Mouse (Mus musculus): ENCODE data around the gene Bcor. TPM values are rescaled to one million over a fixed set of nuclear protein-coding genes. Genes with fewer than 3 reads are reported as not detected.
A peak's percentile ranks its signal among the peaks of the same experiment; 100 is the strongest.

Bcor gene
- polyA plus RNA-seq, 1 experiment from 2014 or later: 14.2 TPM

DNA sequence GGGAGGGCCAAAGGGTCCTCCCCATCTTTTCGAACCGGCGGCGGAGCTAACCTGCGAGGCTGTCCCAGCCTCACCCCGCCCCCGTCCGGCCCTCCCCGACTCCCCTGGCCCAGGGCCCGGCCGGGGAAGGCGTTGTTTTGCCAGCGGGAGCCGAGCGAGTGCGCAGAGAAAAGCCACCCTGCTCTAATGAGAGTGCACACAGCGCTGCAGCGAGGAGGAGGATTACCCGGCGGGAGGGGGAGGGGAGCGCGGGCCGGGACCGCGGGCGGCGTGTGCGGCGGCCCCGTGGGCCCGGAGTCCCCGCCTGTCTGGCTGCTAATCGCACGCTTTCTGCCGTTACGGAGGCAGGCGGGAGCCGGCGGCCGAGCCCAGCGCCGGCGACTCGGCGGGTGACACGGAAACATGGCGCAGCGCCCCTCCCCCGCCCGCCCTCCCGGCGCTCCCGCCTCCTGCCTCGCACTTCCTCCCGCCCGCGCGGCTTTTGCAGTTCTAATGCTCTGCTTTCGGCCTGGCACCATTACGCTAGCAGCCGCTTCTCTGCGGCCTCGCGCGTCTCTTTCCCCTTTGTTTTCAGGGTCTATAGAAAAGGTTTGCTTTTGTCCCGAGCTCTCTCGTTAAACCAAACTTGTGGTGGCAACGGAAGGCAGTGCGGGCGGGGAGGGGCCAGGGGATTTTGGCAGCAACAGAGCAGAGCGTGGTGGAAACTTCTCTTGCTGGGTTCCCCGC lies 71.7 kb downstream of the Bcor start:
- DNase-seq (ENCODE audit: low spot score): peak; percentile 75

DNA sequence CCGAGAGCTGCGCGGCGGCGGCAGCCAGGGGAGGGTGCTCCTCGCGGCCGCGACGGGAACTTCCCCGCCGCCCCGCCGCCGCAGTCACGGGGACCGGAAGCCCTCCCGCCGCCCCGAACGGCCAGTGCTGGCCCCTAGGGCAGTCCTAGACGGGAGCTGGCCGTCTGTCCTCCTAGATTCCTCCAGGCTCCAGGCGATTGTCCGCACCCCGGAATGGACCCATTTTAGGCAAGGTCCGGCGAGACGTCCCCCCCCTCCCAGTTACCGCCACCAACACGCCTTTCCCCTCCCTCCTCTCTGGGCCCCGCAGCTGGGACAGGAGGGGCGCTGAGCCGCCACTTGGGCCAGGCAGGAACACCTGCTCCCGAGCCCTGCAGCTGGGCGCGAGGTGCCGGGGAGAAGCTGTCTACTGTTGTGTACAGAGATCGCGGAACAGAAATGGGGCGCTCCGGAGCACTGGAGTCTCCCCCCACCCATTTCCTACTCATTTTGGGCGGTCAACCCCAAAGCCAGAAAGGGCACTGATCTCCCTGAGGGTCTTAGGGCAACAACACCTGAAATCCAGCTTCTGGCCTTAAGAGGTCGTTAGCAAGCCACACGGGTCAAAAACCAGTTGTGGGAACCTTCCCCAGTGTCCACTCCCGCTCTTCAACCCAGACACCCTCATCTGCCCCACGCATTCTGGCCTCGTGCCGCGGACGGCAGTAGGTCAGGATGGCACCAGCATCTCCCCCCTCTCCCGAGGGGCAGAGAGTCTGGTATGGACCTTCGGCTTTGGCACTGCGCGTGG lies 72.4 kb downstream of the Bcor start:
- DNase-seq (ENCODE audit: low spot score): peak; percentile 67

- DNase-seq (ENCODE audit: low spot score): no peak
Observed at GRCm38 (mm10) chrX:12086674-12087510, 73.3 kb downstream of the Bcor start.

DNA sequence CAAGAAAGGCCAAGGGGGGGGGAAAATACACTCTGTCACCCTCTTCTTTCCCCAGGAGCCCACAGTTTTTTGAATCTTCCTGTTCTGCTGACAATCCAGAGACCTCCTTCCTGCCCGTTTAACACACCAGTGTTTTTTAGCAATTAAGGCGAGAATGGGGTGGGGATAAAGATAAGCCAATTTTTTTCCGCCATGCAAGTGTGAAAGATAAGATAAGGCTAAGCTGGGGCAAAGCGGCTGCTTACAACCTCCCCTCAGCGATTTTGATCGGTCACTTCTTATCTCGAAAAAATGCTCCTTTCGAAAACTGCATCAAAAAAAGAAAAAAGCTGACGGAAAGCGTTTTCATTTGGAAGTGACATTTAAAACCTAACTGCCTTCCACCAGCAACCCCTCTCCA lies 74.2 kb downstream of the Bcor start:
- DNase-seq (ENCODE audit: low spot score): no peak

DNA sequence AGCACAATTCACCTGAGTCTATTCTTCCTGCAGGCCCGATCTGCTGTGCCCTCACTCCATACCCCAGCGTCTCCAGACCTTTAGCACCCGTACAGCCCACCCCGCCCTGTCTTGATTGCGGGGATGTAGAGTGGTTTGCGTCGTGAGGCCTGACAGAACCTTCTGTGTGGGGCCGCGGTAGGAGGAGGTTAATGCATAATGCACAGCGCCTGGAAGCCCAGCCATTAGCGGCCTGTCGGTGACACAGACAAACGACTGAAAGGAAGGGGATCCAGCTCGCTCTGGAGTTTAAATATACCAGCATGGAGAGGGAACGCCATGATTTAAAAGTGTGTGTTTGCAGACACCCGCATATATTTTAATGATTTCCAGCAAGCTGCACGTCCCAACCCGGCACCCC lies 74.9 kb downstream of the Bcor start:
- no peak for DNase-seq (ENCODE audit: low spot score)

DNA sequence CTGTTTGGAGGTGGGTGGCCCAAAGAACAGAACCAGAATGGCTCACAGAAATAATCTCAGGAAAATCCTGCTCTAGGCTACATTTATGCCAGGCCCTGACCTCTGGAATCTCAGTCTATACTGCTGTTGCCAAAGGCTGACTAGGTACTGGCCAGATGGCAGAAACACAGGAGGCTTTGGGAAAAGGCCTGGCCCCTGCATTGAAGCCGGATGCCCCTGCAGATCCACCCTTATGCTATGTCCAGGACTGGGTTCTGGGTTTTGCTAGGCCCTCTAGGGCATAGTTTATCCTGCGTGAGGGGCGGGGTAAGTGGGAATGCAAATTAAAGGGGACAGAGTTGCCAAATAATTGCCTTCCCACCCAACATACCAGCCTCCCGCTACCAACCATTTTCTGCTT lies 75.5 kb downstream of the Bcor start:
- DNase-seq (ENCODE audit: low spot score): no peak

DNA sequence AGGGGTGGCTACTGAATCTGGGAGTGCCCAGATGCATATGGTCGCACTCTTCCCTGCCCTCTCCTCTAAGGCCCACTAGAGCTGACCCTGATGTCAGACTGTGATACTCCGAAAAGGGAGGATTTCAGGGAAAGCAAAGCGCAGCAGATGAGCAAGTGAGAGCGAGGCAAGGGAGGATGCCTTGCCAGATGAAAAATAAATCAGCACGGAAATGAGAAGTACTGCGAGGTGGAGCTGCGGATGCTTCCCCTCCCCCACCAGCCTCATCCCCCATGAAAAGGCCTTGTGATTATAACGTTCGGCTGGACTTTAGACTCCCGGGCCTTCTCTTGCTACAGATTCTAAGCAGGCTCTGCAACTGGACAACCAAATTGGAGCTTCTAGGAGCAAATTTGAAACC lies 76.5 kb downstream of the Bcor start:
- DNase-seq (ENCODE audit: low spot score): no peak

DNA sequence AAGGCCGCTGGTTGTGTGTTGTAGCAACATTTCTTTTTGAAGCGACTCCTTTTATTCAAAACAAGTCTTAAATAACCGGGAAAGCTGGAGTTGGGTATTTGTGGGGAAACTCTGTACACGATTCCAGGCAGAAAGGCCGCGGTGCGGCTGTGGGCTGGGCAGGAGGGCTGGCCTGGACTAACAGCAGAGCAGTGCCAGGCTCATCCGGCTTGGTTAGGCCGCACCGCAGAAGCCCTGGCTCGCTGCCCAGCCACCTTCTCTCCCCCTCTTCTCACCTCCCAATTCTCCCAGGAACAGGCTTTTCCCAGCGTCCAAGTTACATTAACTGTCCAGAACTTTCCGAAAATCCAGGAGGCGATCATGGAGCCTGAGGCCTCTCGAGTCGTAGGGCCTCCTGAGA lies 77.4 kb downstream of the Bcor start:
- no peak for DNase-seq (ENCODE audit: low spot score)

DNA sequence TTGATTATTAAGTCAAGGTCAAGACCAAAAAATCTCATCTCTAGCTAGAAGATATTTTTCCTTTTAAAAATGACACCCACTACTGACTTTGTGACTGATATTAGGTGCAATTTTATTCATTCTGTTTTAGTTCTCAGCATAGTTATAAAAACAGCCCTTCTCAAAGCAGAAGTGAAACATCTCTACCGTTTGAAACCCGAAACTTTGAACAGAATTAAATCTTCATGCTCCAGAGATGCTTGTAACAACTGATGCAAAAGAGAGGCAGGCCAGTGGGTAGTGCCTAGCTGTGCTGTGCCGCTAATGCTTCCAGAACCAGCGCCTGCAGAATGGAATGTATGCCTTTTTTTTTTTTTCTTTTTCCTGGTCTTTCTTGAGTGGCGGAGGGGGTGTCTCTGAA lies 78.0 kb downstream of the Bcor start:
- no peak for DNase-seq (ENCODE audit: low spot score)

DNA sequence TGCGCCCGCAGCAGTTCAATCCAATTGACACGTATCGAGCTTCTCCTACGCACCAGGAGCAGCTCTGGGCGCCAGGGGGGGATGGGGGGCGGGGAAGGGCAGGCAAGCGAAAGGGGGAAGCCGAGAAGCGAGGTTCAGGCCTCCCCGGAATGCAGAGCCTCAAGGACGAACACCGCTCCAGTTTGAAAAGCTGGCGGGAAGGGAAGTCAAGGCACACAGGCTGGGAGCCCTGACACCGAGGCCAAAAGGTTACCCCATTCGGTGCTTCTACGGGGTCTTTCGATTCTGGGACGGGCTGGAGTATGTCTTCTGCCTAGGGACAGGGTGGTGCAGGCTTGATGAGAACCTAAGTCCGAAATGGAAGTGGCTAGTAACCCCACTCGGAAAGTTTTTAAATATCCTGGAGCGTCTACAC lies 78.4 kb downstream of the Bcor start:
- DNase-seq (ENCODE audit: low spot score): no peak

DNA sequence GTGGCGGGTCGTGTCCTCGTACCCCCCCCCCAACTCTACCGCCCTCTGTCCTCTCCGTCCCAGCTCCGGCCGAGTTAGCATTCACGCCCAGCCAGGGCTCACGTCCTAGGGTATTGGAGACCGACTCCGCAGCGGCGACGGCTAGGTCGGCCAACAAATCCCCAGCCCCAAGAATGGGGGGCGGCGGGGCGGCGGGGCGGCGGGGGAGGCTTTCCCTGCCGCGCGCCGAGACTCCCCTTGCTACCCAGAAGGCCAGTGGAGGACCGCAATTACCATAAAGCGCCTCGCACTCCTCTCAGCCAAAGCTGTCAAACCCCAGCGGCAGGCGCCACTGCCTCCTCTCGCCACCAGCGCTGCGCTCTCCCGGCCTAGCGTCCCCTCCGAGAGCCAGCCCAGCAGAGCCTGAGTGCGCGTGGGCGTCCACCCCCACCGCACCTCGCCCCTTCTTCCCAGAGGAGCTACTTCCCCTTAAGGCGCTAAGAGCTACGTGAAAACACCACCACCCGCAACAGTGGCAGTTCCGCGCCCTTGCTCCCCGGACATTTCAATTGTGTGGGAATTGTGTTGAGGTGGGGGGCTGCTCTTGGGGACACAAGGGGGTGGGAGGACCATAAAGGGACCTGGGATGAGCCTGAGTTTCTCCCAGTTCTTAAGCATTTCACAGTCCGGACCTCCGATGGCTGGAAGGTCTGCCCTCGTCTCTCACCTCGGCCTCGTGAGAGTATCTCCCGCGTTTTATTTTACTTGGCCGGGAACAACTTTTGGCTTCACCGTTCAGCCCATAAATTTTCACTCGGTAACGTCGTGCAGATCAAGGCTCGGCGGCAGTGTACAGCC lies 79.0 kb downstream of the Bcor start:
- peak; percentile 51 for DNase-seq (ENCODE audit: low spot score)

- DNase-seq (ENCODE audit: low spot score): peak; percentile 55
Observed at GRCm38 (mm10) chrX:12080095-12080903, 79.9 kb downstream of the Bcor start.

DNA sequence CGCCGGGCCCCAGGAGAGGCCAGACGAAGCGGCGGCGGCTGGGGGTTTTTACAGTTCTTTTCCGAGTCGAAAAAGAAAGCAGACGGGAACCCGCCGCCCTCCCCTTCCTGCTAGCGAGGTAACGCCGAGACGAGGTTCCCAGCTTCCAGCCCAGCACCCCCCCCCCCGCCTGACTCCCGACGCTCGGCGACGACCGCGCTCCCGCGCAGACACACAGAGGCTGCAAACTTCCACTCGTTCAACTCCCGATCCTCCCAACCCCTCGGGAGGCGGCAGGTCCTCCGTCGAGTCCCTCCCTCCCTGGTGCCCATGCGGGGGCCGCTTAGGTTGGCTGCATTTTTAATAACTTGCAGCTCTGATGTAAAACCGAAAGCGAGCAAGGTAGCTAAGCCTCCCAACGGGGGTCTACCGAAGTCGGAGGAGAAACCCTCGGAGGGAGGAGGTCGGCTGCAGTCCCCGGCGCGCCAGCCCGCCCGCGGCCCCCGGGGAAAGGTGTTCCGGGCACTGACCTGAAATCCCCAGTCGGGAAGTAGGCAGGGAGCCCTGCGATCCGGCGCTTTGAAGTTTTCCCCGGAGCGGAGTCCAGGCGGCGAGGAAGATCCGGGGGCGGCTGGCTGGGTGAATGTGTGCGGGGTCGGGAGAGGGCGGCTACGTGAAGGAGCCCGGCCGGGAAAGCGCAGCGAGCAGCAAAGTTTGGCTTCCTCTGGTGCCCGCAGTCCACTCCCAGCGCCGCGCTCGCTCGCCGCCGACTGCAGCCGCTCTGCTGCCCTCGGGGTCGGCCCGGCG lies 80.7 kb downstream of the Bcor start:
- DNase-seq (ENCODE audit: low spot score): peak; percentile 47

- no peak for DNase-seq (ENCODE audit: low spot score)
Observed at GRCm38 (mm10) chrX:12079059-12079308, 81.2 kb downstream of the Bcor start.

DNA sequence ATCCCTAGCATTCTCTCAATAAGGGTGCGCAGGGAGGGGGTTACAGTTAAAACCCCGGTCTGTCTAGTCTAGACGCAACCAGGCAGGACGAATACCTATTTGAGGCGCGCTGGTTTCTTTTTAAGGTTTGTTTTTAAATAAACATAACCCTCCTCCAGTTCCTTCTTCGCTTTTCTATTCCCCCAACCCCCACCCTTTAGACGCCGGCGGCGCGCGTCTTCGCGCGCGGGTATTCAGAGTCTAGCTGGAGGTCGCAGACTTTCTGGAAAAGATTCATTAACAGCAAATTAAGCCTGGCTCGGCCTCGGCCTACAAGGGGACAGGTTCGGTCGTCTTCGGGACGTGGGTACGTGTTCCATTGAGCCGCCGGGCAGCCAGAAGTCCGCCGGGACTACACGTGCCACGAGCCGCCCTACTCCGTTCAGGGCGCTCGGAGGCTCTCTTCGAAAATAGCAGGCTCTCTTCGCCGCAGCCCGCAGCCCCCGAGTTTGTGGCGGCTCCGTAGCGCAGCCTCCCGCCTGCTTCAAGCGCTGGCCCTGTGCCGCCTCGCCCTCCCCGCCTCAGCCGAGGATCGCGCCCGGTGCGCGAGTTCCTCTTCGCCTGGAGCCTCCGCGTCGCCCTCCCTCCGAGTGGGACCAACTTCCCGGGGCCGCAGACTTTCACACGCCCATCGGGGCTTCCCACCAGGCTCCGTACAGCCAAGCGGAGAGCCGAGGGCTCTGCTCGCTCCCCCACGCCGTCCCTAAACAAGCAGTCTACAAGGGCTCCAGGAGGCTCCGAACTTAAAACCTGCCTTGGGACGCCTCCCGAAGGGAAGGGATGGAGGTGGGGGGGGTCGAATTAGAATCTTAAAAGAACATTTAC lies 81.7 kb downstream of the Bcor start:
- DNase-seq (ENCODE audit: low spot score): peak; percentile 43

DNA sequence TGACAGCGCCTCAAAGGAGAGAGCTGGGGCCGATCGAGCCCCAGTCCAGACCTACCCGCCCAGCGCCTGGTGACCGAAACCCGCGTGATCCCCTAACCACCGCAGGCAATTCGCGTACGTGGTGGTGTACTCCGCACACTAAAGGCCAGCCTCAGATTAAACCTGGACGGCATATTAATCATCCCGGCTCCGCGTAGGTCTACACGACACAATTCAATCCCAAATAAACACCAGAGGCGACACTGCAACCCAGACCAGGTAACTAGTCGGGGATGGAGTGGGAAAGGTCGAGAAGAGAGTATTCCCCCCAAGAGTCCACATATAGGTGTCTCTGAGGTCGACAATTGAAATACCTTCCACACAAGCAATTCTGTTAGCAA lies 82.6 kb downstream of the Bcor start:
- no peak for DNase-seq (ENCODE audit: low spot score)

GRCm38 (mm10) chrX:12076763-12077600 lies 83.2 kb downstream of the Bcor start:
- DNase-seq (ENCODE audit: low spot score): peak; percentile 47

- no peak for DNase-seq (ENCODE audit: low spot score)
Observed at GRCm38 (mm10) chrX:12072721-12073120, 87.4 kb downstream of the Bcor start.

Data from thymus, postnatal 0 days (tissue).